Mouse (Mus musculus): ENCODE measurements around the gene Nyap1.

Gene Nyap1

DNA sequence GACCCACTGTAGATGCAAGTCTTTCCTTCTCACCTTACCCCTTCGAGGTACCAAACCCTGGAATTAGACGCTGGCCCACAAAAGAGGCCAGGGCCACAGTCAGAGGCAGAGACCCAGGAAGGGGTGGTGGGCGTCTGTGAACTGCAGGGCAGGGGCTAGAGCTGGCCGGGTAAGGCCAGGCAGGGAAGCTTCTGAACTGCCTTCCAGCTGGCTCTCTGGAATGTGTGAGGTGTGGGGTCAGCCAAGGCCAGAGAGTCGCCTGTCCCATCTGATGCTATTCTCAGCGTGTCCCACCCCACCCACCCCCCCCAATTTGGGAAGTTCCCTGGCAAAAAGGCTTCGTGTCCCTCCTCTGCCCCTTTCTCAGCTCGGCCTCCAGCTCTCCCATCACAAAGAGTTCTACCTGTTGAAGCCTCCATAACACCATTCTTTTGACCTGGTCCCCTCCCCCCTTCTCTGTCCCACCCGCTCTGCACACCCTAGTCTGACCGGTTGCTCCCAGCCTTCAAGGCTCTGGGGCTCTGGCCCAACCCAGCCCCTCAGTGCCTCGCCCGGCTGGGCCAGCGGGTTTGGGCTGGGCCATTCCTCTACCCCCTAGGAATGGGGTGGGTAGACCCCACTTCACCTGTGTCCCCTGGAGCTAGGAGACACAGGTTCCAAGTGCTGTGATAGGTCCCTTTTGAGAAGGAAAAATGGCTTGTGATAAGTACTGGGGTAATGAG, 11.9 kb upstream of the Nyap1 start:
- TF ChIP-seq GATA4 (IDR thresholded peaks at IDR 0.05; ENCODE audit: insufficient replicate concordance, low read length) = no peak

DNA sequence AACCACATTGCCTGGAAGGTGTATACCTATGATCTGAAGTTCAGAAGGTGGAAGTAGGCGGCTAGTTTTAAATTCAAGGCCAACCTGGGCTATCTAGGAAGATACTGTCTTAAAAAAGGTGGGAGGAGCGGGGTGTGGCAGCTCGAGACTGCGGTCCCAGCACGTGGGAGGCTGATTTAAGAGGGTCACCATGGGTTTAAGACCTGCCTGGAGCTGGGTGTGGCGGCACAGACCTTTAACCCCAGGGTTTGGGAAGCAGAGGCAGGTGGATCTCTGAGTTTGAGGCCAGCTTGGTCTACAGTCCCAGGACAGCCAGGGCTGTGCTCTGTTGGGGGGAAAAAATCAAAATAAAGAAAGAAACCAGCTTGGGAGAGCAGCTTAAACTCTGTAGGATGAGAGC, 10.6 kb upstream of the Nyap1 start:
- TF ChIP-seq GATA4 (IDR thresholded peaks at IDR 0.05; ENCODE audit: insufficient replicate concordance, low read length) = no peak

DNA sequence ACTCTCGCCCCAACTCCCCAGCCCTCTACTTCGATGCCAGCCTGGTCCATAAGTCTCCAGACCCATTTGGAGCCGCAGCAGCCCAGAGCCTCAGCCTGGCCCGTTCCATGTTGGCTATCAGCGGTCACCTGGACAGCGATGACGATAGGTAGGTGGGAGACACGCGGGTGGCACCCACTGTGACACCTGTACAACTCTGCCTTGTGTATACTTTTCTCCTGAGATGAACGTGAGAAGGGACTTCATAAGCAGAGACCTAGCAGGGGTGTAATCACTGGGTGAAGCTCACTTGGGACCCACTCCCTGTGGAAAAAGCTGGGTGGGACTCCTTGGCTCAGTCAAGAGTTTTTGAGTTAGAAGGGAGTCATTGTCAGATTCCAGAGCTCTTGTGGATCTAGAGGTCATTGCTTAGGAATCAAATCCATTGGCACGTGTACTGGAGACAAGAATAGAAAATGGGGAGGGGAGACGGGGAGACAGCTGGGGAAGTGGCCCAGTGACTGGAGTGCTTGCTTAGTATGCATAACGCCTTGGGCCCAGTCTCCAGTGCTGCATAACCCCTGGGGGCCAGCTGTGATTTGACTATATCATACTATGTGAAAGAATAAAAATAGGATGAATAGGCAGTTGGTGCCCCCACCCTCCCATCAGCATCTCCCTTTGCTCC, 9.9 kb upstream of the Nyap1 start:
- no peak for TF ChIP-seq GATA4 (IDR thresholded peaks at IDR 0.05; ENCODE audit: insufficient replicate concordance, low read length)

DNA sequence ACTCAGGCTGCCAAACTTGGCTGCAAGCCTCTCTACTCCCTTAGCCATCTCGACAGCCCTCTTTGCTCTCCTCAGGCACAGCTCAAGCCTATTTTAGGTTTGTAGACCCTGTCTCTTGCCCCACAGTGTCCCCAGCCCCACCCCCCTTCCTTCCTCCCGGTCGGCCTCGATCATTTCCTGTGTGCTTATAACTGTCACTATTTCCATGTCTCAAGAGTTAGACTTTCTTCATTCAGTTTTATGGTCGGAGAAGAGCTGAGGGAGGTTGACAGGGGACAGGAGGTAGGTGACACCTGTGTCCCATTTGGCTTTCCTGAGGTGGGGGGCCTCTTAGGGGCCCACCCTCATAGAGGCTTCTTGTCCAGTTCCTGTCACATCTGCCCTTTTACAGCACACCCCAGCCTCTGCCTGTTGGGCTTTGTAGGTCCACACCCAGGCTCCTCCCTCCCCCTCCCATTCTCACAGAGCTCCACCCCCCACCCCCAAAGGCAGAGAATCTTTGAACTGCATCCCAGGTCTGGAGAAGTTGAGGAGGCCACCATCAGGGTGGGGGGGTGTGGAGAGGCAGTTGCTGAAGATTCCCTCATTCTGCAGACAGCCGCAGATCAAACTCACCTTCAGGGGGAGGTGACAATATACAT, 7.9 kb upstream of the Nyap1 start:
- no peak for TF ChIP-seq GATA4 (IDR thresholded peaks at IDR 0.05; ENCODE audit: insufficient replicate concordance, low read length)

DNA sequence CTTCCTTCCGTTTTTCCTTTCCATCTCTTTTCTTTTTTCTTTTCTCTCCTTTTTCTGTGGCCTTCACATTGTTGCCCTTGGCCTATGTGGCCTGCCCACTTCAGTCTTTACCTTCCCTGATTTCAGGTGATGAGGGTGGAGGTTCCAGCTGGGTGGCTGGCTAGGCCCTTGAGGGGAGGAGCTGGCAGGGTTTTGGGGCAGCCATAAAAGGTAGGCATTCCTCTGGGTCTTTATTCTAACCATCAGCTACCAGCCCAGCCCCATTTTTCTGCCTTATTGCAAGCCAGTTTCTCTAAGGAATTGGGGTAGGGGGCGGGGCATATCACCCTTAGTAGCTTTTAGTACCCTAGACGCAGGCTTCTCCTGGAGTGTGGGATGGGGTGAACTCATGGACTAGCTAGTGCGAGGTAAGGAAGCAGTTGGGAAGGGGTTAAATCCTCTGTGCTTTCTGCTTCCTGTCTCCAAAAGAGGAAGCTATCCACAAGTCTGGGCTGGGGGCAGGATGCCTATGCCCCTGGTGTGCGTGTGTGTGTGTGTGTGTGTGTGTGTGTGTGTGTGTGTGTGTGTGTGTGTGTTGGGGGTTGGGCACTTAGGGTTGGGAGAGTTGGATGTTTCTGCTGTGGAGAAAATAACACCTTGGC, 6.8 kb upstream of the Nyap1 start:
- no peak for TF ChIP-seq GATA4 (IDR thresholded peaks at IDR 0.05; ENCODE audit: insufficient replicate concordance, low read length)

DNA sequence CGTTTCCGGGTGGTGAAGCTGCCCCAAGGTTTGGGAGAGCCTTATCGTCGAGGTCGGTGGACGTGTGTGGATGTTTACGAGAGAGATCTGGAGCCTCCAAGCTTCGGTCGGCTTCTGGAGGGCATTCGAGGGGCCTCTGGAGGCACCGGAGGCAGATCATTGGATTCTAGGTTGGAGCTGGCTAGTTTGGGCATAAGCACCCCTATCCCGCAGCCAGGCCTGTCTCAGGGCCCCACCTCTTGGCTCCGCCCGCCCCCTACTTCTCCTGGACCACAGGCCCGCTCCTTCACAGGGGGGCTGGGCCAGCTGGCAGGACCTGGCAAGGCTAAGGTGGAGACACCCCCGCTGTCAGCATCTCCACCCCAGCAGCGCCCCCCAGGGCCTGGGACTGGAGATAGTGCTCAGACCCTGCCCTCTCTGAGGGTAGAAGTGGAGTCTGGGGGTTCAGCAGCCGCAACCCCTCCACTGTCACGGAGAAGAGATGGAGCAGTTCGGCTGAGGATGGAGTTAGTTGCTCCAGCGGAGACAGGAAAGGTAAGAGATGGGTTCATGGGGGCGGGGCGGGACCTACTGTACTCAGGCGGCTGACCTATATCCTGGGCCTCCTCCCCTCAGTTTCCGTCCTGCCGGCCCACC, 6.0 kb upstream of the Nyap1 start:
- no peak for TF ChIP-seq GATA4 (IDR thresholded peaks at IDR 0.05; ENCODE audit: insufficient replicate concordance, low read length)

DNA sequence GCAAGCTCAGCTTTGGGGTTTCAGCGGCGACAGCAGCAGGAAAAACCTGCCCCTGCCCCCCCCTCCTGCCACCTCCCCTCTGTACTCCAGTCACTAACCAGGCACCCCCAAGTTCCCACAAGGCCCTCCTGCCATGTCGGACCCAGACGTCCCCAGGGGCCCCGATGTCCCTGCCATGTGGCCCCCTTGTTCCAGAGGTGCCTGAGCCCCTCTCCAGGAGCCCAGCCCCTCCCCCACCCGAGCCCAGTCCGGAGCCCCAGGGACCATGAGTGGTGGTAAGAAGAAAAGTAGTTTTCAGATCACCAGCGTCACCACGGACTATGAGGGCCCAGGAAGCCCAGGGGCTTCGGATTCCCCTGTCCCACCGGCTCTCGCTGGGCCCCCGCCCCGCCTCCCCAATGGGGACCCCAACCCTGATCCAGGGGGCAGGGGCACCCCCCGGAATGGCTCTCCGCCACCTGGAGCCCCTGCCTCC, 5.5 kb upstream of the Nyap1 start:
- no peak for TF ChIP-seq GATA4 (IDR thresholded peaks at IDR 0.05; ENCODE audit: insufficient replicate concordance, low read length)

DNA sequence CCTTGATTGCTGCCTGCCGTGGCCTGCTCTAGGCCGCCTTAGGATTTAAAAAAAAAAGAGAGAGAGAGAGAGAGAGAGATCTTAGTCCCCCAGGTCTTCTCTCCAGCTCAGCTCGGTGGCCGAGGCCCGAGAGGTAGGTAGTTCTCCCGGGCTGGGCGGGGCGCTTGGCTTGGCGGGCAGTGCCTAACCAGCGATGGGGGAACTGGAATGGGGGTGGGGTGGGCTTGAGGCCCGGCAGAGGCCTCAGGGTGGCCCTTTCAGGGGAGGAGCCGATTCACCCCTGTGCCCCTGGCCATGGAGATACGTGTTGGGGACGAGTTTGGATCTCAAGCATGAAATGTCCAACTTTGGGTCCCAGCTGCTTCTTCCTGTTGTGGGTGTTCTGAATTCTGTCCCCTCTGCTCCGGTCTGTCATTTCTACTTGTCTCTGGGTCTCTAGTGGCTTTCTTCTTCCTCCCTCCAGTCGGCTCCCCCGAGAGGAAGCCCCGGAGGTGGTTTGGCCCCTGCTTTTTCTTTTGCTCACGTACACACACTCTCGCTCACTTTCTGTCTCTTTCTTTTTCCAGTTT, 5.0 kb upstream of the Nyap1 start:
- TF ChIP-seq GATA4 (IDR thresholded peaks at IDR 0.05; ENCODE audit: insufficient replicate concordance, low read length) = no peak

DNA sequence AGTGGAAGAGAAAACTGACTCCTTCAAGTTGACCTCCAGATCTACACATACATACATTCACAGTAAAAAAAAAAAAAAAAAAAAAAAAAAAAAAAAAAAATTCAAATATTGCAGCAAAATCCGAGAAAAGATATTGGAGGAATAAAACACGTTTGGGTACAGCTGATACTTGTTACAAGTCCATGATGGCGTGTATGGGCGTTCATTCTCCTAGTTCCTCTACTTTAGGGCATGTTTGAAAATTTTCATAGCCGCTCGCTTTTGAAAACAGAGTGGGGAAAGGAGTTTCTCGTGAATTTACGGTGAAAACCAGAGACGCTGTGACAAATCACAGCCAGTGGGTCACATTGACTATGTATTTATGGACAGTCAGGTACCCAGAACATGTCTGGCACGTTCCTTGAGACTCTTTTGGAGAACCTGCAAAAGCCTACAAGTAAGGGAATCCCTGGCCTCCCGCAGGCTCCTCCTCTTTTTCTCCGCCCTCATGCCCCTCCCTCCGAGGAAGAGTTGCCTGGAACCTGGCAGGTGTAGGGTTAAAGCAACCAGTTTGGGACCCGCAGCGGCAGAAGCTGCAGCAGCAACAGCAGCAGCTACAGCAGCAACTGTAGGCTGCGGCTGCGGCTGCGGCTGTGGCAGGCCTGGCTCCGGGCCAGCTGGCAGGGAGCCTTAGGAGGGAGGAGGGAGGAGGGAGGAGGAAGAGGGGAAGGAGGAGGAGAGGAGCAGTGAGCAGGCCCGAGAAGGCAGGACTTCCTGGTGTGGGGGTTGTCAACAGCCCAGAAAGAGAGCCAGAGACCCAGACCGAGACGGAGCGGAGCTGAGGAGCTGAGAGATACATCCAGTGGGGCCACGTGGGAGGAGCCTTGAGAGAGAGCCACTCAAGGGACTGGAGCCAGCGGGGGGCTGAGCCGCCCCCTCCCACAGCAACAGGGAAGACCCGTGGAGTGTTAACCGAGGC, 4.1 kb upstream of the Nyap1 start, which contains the start of gene Tsc22d4:
Gene Tsc22d4 (plus strand): TSS at position 517 of the 958 bp plus-strand sequence.
- peak; percentile 55; the same call in 1 of the 2 replicates for TF ChIP-seq GATA4 (IDR thresholded peaks at IDR 0.05; ENCODE audit: insufficient replicate concordance, low read length)

DNA sequence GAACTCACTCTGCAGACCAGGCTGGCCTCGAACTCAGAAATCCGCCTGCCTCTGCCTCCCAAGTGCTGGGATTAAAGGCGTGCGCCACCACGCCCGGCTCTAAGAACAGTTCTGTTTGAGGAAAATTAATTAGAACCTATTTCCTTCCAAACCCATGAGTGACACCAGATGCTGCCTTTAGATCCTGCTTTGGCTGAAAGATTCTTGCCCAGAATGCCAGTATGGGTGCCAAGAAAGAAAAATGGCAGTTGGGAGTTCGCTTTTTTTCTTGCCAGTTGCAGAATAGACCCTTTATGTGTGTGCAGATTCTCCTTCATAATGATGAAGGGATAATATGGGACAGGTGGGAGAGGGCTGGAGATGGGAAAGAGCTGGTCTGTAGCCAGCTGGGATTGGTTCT, 2.8 kb upstream of the Nyap1 start:
- TF ChIP-seq GATA4 (IDR thresholded peaks at IDR 0.05; ENCODE audit: insufficient replicate concordance, low read length) = no peak

DNA sequence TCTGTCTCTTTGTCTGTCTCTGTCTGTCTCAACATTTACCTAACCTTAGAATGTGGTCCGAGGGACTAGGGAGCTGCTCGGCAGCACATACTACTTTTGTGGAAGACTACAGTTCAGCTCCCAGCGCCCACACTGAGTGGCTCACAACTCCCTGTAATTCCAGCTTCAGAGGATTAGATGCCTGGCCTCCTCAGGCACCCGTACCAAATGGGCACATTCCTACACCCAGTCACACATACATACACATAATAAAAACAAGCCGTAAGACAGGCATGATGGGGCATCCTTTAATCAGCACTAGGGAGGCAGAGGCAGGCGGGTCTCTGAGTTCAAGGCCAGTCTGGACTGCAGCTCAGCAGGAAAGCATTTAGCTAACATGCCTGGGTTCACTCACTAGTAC, 1.4 kb upstream of the Nyap1 start:
- no peak for TF ChIP-seq GATA4 (IDR thresholded peaks at IDR 0.05; ENCODE audit: insufficient replicate concordance, low read length)

DNA sequence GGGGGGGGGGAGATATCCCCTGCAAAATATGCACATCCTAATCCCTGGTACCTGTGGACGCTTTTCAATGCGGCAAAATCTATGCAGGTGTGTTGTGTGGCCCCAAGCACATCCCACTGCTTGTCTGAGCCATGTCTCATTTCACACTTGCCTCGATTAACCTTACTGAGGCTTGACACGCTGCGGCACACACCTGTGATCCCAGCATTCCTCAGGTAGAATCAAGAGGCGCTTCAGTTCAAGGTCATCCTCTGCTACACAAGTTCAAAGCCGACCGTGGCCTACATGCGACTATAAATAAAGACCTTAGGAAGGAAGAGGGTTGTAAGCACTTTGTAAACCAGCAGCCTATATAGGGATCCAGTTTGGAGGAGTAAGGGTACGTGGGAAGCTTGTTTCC, 641 bp upstream of the Nyap1 start:
- TF ChIP-seq GATA4 (IDR thresholded peaks at IDR 0.05; ENCODE audit: insufficient replicate concordance, low read length) = no peak

DNA sequence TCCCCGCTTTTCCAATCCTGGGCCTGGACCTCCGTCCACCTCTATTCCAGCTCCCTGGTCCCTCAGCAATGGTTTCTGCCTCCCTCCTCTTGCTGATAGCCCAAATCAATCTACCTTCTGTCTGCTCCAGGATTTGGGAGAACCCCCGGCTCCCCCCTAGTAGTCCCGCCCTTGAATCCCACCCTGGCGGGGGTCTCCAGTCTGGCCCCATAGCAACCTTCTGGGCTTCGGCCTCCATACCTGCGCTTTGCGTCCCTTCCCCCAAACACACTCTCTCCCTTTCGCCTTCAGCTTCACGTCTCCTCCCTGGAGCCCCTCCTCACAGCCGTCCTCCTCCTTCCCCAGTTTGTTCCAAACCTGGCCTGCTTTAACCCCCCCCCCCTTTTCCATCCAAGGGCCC, 901 bp downstream of the Nyap1 start:
- no peak for TF ChIP-seq GATA4 (IDR thresholded peaks at IDR 0.05; ENCODE audit: insufficient replicate concordance, low read length)

DNA sequence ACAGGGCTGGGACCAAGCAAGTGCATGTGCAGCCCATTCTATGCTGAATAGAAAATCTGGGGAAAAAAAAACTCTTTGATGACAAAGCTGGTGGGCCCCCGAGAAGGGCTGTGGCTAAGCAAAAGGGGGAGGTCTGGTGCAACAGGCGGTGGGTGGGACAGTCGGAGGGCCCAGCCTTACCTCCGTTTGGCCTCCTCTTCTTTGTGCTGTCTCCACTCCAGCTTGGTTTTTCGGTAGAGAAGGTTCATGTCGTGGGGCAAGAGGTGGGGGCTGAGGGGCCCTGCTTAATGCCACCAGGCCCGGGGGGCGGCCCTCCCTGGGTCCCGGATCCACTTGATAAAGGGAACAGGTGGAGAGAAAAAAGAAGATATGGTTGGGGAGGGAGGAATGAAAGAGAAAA, 1.9 kb downstream of the Nyap1 start:
- TF ChIP-seq GATA4 (IDR thresholded peaks at IDR 0.05; ENCODE audit: insufficient replicate concordance, low read length) = no peak
